Mouse (Mus musculus) frontal cortex, adult (tissue): Measurements from ENCODE around the gene Camsap2.

Experiments used
- ATAC-seq: cut with Nextera tagmentation; 2 replicates; pipeline ENCODE4 v1.9.2; 2017; ENCODE audit warnings: mild to moderate bottlenecking, moderate library complexity, mixed read lengths; ENCODE audit not compliant: low TSS enrichment

Camsap2 gene

DNA sequence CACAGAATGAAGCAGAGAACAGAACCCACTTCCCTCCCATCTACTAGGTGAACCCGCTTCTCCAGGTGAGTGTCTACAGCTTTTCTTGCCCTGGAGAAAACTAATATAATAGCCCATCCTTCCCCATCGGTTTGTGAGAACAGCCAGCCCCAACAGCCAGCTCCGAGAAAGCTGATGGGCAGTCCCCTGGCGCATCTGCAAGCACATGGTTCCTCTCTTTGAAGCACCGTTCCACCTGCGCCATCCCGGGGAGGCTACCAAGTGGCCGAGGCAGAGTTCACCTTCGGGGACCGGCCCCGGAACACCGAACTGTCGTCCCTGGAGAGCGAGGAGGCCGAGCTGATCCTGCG, 86.4 kb downstream of the Camsap2 start:
- ATAC-seq: no peak

GRCm38 (mm10) chr1:136258495-136258894, 87.4 kb downstream of the Camsap2 start:
- no peak for ATAC-seq

DNA sequence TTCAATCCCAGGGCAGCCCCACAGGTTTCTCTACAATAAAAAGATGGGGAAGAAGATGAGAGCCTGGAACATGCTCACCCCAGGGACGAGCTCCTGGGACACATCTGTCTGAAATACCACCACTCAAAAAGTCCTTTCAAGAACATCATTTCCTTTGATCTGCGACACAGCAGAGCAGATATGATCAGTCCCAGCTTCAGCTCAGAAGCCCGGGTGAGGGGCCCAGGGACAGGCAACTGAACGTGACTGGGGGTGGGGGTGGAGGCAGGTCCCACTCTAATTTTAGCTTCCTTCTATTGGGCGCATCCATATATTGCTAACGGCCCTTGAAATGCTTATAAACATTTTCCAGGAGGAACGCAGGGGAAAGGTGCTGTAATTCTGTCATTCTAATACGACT, 90.2 kb downstream of the Camsap2 start:
- no peak for ATAC-seq

DNA sequence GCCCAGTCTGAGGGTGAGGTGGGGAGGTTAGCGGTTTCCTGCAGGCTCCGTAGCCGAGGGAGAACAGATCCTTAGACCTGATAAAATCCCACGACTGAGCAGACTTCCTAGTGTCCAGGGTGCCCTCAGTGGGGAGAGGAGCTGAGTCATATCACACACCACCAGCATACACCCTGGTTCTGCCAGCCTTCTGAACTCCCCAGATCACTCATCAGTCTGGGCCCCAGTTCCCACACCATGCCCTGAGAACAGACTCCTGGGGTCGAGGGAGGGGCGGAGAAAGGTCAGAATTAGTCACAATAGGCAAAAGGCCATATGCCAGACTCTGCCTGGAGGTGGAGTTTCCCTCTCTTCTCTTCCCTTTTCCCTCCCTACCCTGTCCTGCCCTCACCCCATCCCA, 90.7 kb downstream of the Camsap2 start:
- no peak for ATAC-seq

DNA sequence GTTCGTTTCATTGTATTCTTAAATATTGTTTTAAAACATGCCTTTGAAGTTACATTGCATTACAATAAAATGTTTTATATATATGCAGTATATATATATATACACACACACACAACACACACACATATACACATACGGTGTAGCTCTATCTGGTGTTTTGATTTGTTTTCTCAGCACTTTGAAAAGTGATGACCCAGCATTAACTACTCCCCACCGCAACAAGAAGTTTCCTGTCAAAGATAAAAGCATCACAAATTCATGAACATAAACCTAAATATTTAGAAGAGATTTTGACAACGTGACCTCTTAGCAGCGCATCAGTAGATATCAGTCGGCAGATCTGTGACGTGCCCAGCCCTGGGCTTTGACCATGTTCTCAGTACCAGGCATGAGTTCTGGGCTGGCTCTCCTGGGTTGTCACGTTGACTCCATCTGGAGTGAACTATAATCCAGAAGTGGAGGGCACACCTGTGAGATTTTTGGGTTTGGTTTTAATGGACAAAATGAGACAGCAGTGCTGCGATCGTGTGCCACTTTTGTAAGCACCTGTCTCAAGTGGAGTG, 91.3 kb downstream of the Camsap2 start:
- no peak for ATAC-seq

- ATAC-seq: no peak
Observed at GRCm38 (mm10) chr1:136253472-136253871, 92.4 kb downstream of the Camsap2 start.

DNA sequence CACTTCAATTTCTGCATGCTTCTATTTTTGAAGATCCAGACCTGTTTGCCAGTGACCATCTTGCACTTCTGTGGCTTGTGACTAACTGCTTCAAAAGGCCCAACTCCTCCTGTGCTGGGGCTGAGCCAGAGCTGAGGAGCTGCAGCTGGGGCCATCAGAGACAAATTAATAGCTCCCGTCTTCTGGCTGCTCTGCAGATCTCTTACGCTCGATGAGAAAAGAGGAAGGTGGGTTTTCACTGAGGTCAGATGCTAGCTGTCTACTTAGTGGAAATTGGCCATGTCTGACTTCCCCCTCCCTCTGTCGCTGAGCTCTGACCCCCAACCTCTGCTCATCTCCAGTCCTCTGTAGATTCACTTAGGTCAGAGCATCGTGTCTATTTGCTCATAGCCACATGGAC, 96.2 kb downstream of the Camsap2 start:
- ATAC-seq: no peak

DNA sequence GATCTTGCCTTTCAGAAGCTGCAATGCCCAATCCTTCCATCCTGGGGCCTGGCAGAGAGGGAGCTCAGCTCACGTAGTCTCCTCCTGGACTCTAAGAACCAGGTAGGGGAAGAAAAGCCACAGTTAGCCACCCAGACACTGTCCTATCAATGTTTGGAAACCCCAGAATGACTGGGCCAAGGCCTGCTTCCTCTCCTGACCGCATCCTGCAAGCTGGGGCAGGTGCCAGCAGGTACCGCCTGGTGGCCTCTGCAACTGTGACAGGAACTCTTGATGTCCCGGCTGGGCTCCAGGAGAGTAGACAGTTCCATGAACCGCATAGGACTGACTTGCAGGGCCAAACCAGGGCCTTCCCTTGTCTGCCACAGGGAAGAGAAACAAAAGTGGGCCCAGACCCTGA, 98.5 kb downstream of the Camsap2 start:
- no peak for ATAC-seq

DNA sequence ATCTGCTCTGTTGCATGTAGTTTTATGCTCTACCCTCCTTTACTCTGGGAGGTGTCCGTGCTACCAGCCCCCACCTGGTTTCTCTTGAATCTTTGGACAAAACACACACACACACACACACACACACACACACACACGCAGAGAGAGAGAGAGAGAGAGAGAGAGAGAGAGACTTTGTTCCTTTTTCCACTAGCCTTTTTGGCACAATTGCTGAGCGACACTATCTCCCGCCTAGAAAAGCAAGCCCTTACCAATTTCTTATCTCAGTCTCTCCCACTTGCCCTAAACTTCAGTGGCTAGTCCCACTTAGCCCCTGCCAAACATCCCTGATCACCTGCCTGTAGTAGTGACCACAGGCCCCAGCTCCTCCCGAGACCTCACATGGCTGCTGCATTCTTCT, 101.4 kb downstream of the Camsap2 start:
- ATAC-seq: no peak

DNA sequence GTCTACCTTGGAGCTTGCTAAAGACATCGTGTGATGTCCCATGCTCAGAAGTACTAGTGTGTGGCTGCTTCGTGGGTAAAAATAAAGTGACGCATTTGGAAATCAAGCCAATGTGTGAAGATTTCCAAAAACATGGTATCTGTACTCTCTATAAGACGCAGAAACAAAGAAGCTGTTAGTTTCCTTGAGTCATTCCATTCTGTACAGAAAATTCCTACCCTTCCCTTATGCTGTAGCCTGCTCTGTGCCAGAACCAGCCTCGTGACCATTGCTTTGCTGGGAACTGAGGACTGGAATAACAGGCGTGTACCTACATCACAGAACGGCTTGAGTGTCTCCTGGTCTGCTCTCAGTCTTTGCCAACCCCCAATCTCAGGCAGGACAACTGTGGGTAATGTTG, 104.1 kb downstream of the Camsap2 start:
- peak; percentile 97 for ATAC-seq

DNA sequence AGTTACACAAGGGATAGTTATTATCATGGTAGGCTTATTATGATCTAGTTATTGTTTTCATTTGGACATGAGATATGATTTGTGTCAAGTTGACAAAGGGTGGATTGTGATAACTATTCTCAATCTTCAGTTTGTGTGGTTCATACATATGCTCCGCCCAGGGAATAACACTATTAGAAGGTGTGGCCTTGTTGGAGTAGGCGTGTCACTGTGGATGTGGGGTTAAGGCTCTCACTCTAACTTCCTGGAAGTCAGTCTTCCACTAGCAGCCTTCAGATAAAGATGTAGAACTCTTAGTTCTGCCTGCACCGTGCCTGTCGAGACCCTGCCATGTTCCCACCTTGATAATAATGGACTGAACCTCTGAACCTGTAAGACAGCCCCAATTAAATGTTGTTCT, 107.4 kb downstream of the Camsap2 start:
- ATAC-seq: no peak

GRCm38 (mm10) chr1:136234595-136235092, 111.3 kb downstream of the Camsap2 start:
- ATAC-seq: no peak

DNA sequence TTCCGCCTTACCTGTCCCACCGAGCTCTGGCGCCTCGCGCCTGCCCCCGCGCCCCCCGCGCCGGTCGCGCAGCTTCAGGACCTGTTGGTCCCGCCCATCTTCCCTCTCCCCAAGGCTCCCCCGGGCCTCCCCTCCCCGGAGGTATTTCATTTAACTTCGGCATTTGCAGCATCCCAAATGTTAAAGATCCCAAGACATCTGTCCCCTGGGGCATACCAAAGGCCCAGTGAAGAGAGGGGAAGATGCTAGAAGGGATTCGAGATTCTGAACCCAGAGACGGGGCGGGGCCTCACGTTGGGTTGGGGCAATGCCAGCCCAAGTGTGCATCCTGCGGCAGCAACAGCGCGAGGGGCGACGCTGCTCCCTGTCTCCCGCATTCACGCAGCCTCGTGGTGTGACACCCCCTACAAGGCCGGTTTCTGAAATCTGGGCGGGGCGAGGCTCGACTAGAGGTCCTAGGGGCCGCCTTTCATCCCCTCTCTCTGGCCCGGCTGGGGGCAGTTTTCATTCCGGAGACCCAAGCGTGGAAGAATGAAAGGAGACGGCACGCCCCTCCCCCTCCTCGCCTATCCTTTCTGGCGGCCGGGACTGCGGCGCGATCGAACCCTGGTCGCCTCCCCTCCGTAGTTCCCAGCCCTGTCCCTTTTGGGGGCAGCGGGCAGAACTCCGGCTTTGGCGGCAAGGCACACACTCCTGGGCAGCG, 111.9 kb downstream of the Camsap2 start, which contains the start of gene Inava:
Gene Inava, minus strand, starts transcription at position 373 of the 703 bp plus-strand sequence.
- peak; percentile 78 for ATAC-seq

- ATAC-seq: no peak
Observed at GRCm38 (mm10) chr1:136232986-136233790, 112.7 kb downstream of the Camsap2 start.

DNA sequence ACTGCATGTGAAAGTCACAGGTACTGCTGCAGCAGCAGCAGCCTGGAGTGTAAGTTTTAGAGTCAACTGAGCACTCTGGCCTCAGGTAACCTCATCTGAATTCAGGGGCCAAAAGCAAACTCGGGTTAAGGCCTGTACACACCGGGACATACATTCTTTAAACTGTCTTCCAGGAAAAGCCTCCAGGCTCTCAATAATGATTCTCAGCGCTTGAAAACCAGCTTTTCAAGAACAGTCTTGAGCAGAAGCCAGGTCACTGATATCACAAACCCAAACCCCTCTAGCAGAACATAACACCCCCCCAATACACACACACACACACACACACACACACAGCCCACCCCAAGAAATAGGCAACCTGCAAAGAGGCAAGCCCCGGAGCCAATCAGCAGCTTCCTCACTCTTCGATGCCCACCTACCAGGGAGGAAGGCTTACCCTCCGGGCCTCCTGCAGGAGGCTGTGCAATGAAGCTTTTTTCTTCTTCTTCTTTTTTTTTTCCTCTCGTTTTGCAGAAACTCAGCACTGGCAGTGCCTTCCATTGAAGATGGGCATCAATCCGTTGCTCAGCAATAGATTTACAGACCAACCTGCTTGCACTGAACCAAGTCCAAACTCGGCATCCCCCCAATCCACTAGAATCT, 113.5 kb downstream of the Camsap2 start:
- ATAC-seq: no peak

- no peak for ATAC-seq
Observed at GRCm38 (mm10) chr1:136231596-136231995, 114.3 kb downstream of the Camsap2 start.

GRCm38 (mm10) chr1:136230201-136230600, 115.7 kb downstream of the Camsap2 start:
- no peak for ATAC-seq

DNA sequence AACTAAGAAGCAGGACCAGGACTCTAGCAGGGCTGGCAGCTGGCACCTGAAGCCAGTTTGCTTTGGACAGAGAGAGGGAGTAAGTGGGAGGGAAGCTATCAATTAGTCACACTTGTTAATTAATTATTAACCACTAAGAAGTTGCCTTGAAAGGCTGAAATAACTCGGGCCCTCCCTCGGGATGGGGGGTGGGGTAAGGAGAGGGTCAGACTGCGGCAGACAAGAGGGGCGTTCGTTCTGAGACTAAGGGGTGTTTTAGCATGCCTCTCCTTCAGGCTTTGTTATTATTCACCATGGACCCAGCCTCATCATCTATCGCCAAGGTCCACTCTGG, 116.9 kb downstream of the Camsap2 start:
- ATAC-seq: no peak

DNA sequence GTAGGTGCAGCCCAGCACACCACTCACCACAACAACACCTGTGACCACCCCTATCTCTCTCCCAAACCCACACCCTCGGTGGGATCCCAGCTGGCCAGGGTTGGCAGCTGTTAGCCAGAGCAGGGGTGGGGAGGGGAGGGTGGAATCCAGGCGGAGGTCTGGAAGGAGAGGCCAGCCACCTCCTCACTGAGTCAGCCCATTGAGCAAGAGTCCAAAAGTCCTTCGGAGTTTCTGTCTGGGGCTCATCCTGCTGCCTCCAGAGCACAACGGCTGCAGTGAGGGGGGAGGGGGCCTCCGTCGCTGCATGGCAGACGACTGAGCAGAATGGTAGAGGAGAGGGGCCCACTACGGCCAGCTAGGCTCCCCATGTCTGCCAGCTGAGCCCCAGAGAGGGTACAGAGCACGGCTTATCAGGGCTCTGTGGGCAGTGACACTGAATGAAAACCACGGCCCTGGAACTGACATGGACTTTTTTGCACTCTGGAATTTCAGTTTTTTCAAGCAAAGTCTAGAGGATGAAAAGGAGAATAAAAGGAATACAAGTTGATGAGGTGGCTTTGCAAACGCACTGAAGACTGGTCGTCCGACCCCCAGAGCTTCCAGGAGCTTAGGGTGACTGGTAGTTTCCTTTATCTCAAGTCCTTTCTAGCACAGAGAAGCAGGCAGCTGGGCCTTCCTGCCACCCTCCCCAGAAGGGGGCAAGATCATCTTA, 117.4 kb downstream of the Camsap2 start:
- ATAC-seq: no peak

DNA sequence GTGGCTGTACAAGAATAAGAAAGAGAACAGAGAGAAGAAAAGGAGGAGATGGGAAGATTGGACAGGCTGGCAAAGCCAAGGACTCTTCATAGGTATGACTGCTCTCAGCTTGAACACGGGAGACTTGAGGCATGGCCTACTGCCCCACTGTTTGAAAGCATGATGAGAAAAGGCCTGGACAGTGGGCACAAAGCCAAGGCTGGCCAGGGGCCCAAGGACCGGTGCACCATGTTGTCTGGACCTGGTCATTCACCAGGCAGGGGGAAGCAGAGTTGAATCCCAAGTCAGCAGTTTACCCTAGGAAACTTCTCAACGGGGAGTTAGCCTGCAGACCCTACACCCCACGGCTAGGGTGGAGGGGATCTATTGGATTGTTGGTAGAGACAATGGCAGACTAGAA, 118.0 kb downstream of the Camsap2 start:
- no peak for ATAC-seq

GRCm38 (mm10) chr1:136226626-136227025, 119.3 kb downstream of the Camsap2 start:
- ATAC-seq: no peak

- no peak for ATAC-seq
Observed at GRCm38 (mm10) chr1:136225846-136226245, 120.1 kb downstream of the Camsap2 start.
